Mouse (Mus musculus) cerebellum, adult 2 months (tissue): ENCODE data around the gene Myo3b.

Experiments used
- CTCF ChIP-seq: fragments of 200-500 bp; IDR thresholded peaks from 2 replicates; pipeline ENCODE4 v1.5.1; 2011; ENCODE audit warnings: low read depth, mild to moderate bottlenecking, control low read depth, low read length, moderate library complexity, borderline replicate concordance; ENCODE audit not compliant: insufficient read depth
- POLR2A ChIP-seq: fragments of 200-500 bp; IDR thresholded peaks from 2 replicates; pipeline ENCODE4 v1.6.1; 2011; ENCODE audit warnings: low read length, control low read depth, borderline replicate concordance; ENCODE audit not compliant: insufficient read depth

GRCm38 (mm10) chr2:70150399-70151035 is 111.6 kb downstream of the Myo3b start:
- TF ChIP-seq CTCF (no peak), POLR2A (no peak)
